Mouse (Mus musculus) Patski (cell line): Measurements from ENCODE around the gene Slco4a1. TPM values are rescaled to one million over a fixed set of nuclear protein-coding genes. Genes with fewer than 3 reads are reported as not detected.
A peak's percentile ranks its signal among the peaks of the same experiment; 100 is the strongest.

Experiments
- ATAC-seq: fragments of 100-300 bp; one replicate; pipeline ENCODE4 v1.8.0; 2021
- CTCF ChIA-PET: fragments of 350-600 bp; sonication (Branson Sonifier 250); formaldehyde crosslinking; loops from one replicate; lab custom pipeline; 2022; ENCODE audit warnings: inconsistent platforms; lab: Charles Lee
- POLR2A ChIA-PET: fragments of 350-600 bp; sonication (Branson Sonifier 250); formaldehyde crosslinking; loops from one replicate; lab custom pipeline; 2022; ENCODE audit warnings: antibody characterized with exemption, inconsistent platforms; lab: Charles Lee
- DNase-seq: peaks from one replicate; pipeline ENCODE4 v3.0.0-alpha.2; 2011; ENCODE audit warnings: low read depth, low spot score
- H3K27me3 ChIP-seq: fragments of 371-371 bp; one replicate; pipeline ENCODE4 v1.5.1; 2021
- CTCF ChIP-seq: fragments of 100-300 bp; IDR thresholded peaks from one replicate; pipeline ENCODE4 v1.5.1; 2021
- in situ Hi-C: fragments of 300-500 bp; cut with MboI; formaldehyde crosslinking; loops from 3 replicates; pipeline ENCODE4 v1.11.1; 2018; ENCODE audit warnings: low pct_unique_long_range_greater_than_20kb, mixed read lengths
- polyA plus RNA-seq: library from polyadenylated mRNA; unstranded; gene quantifications from one replicate; pipeline ENCODE4 v1.2.3, GENCODE M21; 2021

Slco4a1 gene
- polyA plus RNA-seq, 1 experiment from 2014 or later: 89.8 TPM

DNA sequence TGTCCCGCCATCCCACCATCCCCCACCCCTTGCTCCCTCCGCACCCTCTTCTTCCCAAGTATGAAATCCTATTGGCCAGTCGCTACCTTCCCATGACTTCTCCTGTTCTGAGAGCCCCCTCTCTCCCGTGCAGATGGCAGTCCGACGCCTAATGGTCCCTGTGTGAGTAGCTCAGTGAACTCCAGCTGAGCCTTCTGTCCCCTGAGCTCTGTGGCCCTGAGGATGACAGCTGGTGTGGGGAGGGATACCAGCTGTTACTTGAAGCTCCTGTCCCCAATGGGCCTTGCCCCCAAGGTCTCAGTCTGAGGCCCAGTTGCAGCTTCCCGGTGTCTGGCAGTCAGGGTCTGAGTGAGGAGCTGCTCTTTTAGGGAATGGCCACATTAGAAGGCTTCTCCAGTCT lies 10.5 kb downstream of the Slco4a1 start:
- TF ChIP-seq CTCF: no peak
- ATAC-seq (no peak), DNase-seq (no peak)
- CTCF ChIA-PET: interaction anchor here (1.2 kb wide), 1 partner anchor 16 kb away, joined by 3 read pairs; no protein-coding TSS in a partner anchor
- in situ Hi-C loops: no loop called here
- POLR2A ChIA-PET: interaction anchor here (0.8 kb wide), 1 partner anchor 18 kb away, joined by 3 read pairs; no protein-coding TSS in a partner anchor
- no peaks in the 10 kb centered on the region for H3K27me3 ChIP-seq

DNA sequence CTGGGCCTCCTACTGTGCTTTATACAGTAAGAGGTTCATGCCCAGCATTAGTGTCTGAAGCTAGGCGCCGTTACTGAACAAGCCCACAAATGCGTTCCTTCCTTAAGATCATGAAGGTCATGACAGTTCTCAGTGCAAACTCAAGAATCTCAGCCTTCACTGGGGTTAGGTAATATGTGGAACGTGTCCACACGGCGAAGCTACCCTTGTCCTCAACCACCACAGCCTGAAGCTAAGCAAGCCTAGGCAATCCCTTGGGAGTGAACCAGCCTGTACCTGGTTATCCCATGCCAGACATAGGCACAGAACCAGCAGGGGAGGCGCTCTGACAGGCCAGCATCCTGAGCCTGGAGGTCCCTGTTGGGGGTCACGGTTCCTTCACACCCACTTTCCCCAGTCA lies 12.8 kb downstream of the Slco4a1 start:
- ChIA-PET CTCF (interaction anchor here (0.7 to 2.1 kb wide), 8 partner anchors 9 to 210 kb away, joined by 3 to 5 read pairs (median 4); no protein-coding TSS in a partner anchor), POLR2A (interaction anchor here (0.7 to 0.9 kb wide), 2 partner anchors 9 to 10 kb away, joined by 3 read pairs; no protein-coding TSS in a partner anchor)
- TF ChIP-seq CTCF: no peak
- in situ Hi-C loops: no loop called here
- DNase-seq (no peak), ATAC-seq (no peak)
- no peaks in the 10 kb centered on the region for H3K27me3 ChIP-seq

DNA sequence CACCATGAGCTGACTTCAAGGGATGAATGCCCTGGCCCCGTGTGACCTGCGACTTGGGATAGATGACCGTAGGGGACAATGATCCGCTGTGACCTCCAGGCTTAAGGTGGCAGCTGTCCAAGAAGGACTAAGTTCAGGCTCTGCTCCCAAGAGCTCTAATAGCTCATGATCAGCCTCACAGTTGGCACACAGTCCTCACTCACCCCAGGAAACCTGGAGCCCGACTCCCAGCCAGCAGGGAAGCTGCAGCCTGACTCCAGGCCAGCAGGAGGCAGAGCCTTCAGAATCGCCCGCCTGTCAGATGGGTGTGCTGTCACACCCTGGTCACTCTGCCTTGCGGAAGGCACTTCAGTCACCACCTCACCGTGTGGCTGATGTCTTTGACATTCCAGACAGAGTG lies 13.7 kb downstream of the Slco4a1 start:
- no peak for ATAC-seq
- H3K27me3 ChIP-seq: no peaks in the 10 kb centered on the region
- ChIA-PET POLR2A (interaction anchor here (0.6 to 3.3 kb wide), 3 partner anchors 9 to 26 kb away, joined by 4 to 13 read pairs (median 8); partner anchors contain the start of gene Slco4a1), CTCF (interaction anchor here (0.8 to 1.5 kb wide), 5 partner anchors 10 to 109 kb away, joined by 3 to 6 read pairs (median 3); no protein-coding TSS in a partner anchor)
- in situ Hi-C loops: loop anchor here (5.0 kb wide), 1 partner anchor 108 kb away; no protein-coding TSS in a partner anchor
- TF ChIP-seq CTCF: no peak
- DNase-seq: no peak

DNA sequence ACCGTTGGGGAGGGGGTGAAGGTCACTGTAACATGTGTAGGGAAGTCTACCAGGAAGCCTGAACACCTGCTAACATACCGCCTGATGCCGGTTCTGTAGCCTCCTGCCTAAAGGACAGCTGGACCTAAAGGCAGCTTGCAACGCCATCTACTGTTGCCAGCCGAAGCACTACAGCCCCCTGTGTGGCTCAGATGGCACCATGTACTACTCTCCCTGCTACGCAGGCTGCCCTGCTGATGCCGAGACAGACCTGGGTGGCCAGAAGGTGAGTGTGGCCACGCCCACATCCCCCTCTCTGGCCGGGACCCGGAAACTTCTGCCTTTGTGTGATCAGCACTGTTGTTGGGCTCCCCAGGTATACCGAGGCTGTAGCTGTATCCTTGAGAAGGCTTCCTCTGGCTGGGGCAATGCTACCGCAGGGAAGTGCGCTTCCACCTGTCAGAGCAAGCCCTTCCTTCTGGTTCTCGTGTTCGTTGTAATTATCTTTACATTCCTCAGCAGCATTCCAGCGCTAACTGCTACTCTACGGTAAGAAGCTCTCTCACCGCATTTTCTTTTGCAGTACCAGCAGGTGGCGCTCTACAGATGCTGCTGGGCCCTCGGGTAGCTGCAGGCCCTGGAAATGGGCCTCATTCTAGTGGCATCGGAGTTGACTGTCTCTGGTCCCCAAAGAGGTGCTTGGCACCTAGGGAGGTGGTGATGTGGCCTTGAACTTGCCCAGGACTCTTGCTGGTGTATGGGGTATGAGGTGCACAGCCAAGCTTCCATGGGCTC lies 16.4 kb downstream of the Slco4a1 start:
- H3K27me3 ChIP-seq: no peaks in the 10 kb centered on the region
- in situ Hi-C loops: loop anchor here (5.0 kb wide), 1 partner anchor 105 kb away; no protein-coding TSS in a partner anchor
- TF ChIP-seq CTCF: no peak
- ChIA-PET CTCF (interaction anchor here (0.7 to 2.3 kb wide), 23 partner anchors 9 to 125 kb away, joined by 3 to 21 read pairs (median 4); no protein-coding TSS in a partner anchor), POLR2A (interaction anchor here (3.3 kb wide), 1 partner anchor 16 kb away, joined by 13 read pairs; the partner anchor contains the start of gene Slco4a1)
- DNase-seq: no peak
- ATAC-seq: peak; percentile 48

DNA sequence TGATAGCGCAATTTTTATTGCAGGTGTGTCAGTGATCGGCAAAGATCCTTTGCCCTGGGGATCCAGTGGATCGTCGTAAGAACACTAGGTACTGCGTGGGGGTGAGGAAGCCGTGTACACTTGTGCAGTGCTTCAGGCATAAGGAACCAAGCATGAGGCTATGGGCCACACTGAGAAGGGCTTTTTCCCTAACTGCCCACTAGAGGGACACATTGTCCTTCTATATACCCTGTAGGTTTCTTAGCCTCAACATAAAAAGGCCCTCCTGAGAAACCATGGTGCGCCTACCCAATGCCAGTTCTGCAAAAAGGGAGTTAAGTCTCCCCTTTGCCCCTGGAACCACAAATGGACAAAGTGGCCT lies 17.0 kb downstream of the Slco4a1 start:
- POLR2A ChIA-PET: interaction anchor here (3.3 kb wide), 1 partner anchor 16 kb away, joined by 13 read pairs; the partner anchor contains the start of gene Slco4a1
- no peaks in the 10 kb centered on the region for H3K27me3 ChIP-seq
- no peak for TF ChIP-seq CTCF
- ATAC-seq (no peak), DNase-seq (no peak)
- in situ Hi-C loops: loop anchor here (5.0 kb wide), 1 partner anchor 104 kb away; no protein-coding TSS in a partner anchor
- CTCF ChIA-PET: interaction anchor here (0.7 to 2.3 kb wide), 22 partner anchors 9 to 126 kb away, joined by 3 to 21 read pairs (median 4); no protein-coding TSS in a partner anchor

DNA sequence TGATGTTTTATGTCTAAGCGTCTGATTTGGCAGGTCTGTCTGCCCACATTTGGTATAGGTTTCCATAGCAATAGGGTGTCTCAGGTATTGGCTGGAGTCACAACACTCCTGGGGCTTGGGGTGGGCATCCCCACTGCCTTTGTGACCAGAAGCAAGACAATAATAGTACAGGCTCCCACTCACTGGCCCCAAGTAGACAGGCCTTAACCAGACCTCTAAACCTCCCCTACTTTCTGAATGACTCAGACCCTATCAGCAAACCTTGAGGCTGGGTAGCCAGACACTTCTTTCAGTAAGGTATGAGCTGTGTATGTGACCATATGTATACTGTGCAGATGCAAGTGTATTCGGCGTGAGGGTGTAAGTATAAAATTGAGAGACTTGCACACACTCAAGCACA lies 18.8 kb downstream of the Slco4a1 start:
- in situ Hi-C loops: loop anchor here (5.0 kb wide), 1 partner anchor 102 kb away; no protein-coding TSS in a partner anchor
- DNase-seq (no peak), ATAC-seq (no peak)
- no peaks in the 10 kb centered on the region for H3K27me3 ChIP-seq
- POLR2A ChIA-PET: no interaction called here
- TF ChIP-seq CTCF: no peak
- CTCF ChIA-PET: interaction anchor here (1.0 to 1.3 kb wide), 2 partner anchors 10 to 91 kb away, joined by 3 read pairs; no protein-coding TSS in a partner anchor

DNA sequence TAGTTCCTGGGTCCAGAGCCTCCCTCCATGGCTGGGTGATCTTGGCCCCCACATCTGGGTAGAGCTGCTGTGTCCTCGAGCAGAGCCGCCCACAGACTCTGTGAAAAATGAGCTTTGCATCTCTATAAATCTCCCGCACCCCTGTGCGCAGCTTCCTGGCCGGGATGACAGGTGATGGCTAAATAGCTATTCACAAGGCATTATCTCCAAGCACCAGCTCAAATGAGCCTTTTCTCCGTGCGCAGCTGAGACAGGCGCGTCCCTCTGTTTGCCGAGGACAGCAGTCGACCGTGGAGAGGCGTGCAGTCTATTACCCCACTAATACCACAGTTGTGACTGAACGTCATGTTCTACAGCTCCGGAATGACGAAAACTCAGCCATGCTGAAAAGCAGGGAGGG lies 26.2 kb downstream of the Slco4a1 start:
- DNase-seq: no peak
- in situ Hi-C loops: no loop called here
- ATAC-seq: peak; percentile 72
- CTCF ChIA-PET: interaction anchor here (0.9 to 1.4 kb wide), 3 partner anchors 9 to 124 kb away, joined by 3 to 5 read pairs (median 3); no protein-coding TSS in a partner anchor
- POLR2A ChIA-PET: no interaction called here
- H3K27me3 ChIP-seq: no peaks in the 10 kb centered on the region
- no peak for TF ChIP-seq CTCF

DNA sequence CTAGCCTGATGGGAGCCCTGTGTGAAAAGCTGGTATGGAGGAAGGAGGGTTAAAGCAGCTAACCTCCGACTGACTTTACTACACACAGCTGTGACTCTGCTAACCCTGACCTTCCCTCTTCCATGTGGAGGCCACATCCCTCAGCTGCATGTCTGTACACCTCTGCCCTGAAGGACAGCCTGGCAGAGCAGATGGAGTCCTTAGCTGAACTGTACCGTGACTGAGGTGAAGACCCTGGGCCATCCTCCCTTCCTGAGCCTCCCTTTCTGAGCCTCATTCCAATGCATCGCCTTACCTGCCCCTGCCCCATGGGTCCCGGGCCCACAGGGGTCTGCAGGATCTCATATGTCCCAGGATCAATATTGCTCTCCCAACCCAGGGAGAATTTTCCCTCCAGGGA lies 28.8 kb downstream of the Slco4a1 start:
- CTCF ChIA-PET: interaction anchor here (1.1 kb wide), 1 partner anchor 11 kb away, joined by 3 read pairs; no protein-coding TSS in a partner anchor
- TF ChIP-seq CTCF: no peak
- no peak for ATAC-seq
- H3K27me3 ChIP-seq: no peaks in the 10 kb centered on the region
- in situ Hi-C loops: no loop called here
- no peak for DNase-seq
- POLR2A ChIA-PET: interaction anchor here (1.2 kb wide), 1 partner anchor 18 kb away, joined by 3 read pairs; no protein-coding TSS in a partner anchor

DNA sequence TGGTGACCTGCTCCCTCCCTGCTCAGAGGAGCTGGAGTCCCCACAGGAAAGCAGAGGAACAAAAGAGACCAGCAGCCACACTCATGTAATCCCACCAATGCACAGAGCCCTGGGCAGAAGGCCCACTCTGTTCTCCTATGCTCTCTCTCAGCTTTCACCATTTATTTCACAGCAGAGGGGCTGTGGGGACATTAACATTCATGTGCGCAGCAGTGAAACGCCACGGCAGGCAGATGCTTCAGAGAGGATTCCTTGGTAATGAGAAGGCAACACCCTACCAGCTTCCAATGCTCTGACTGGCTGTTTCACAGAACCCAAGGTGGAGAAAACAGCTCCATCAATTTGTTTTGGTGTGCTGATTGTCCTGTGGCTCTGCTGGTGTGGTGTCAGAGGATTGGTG lies 29.3 kb downstream of the Slco4a1 start:
- ATAC-seq (no peak), DNase-seq (no peak)
- no peaks in the 10 kb centered on the region for H3K27me3 ChIP-seq
- TF ChIP-seq CTCF: no peak
- in situ Hi-C loops: no loop called here
- CTCF ChIA-PET: interaction anchor here (1.1 kb wide), 1 partner anchor 11 kb away, joined by 3 read pairs; no protein-coding TSS in a partner anchor
- POLR2A ChIA-PET: interaction anchor here (1.2 kb wide), 1 partner anchor 19 kb away, joined by 3 read pairs; no protein-coding TSS in a partner anchor

DNA sequence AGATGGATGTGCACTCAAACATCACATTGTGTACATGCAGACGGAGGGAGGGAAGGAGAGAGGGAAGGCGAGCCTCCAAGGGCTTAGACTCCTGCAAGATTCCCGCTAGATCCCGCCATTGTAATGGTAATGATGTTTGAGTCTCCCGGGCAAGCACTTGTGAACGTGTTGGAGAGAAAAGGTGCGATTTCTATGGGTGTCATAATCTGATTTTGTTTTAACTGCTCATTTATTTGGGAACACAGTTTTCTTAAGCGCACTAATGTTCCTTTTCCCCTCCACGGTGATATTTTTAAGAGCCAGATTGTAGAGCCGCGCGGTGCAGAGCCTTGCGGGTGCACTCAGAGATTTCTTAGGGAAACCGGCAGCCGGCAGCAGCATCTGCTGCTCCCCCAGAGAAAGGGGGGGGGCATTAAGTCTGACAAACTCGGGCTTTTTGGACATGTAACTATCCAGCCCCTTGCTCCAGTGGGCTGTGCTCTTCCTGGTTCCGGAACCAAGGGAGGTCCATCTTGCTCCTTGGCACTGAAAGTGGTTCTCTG lies 32.2 kb downstream of the Slco4a1 start:
- POLR2A ChIA-PET: no interaction called here

More for the DNA sequence above, 32.2 kb downstream of the Slco4a1 start:
- peaks cover 18% of the 10 kb centered on the region for H3K27me3 ChIP-seq
- in situ Hi-C loops: no loop called here
- no peak for ATAC-seq
- CTCF ChIA-PET: no interaction called here
- no peak for DNase-seq
- no peak for TF ChIP-seq CTCF
